Mouse (Mus musculus): ENCODE measurements around the gene Acat3.
"Not testable (repeated sequence)": the region's sequence is repeated elsewhere in the genome, so short reads cannot be mapped to it uniquely, and the experiment has no call there.

Acat3 gene

DNA sequence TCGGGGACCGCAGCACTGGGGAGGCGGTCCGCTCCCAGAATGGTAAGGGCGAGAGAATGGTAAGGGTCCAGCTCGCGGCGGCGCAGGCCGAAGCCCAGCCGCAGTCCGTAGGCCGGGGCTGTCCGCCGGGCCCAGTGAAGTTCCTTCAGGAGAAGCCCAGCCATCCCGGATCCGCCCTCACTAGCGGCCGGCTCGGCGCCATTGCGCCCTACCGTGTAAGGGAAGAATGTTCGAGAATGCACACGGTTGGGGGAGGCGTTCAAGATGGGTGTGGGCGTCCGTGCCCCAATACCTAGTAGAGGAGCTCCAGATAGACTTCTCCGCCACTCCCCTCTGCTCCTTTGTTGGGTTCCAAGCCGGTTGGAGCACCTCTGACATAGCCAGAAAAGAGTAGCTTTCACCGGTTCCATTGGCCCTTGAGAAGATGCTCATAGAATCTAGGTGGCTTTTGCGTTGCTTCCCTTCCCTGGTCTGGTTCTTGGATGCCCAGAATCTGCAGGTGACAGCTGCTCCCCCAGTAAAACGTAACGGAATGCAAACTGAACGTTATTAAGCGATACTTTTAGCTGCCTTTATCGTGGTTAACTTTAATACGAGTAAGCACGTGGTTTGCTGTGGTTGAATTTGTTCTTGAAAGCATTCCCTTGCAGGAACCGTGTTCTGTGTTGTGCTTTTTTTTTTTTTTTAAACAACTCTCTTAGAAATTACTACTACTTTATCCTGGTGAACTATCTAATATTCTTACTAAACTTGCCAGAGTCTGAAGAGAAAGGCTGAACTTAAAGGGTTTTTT, 23.6 kb downstream of the Acat3 start:
- DNase-seq (ENCODE audit: low read depth, low spot score) = no peak

DNA sequence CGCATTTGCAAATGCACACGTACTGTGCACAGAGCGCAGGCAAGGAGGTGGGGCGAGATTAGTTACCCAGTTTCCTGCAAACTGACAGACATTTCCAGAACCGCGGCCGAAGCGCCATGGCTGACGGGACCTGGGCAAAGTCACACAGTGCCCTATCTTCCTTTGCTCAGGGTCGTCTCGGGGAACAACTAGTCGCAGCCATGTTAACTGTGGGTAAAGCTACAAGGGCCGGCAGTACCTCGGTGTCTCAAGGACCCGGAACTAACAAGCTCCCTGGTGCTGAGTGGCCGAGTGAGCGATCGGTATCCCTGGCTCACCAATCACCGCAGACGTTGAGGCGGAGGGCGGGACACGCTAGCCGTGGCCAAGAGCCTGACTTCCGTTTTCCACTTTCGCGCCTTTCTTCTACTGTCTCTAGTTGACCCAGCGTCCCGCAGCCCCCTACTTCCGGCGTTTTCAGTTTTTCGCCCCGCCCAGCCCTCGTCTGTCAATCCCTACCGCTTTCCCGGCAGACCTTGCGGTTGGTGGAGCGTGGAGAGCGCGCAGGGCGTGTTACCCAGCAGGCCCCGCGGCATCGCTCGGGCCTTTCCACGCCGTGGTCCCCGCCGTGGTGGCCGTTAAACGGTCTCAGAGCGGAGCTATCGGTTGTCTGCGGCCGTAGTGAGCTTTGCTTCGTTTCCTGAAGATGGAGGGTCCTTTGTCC, 24.4 kb downstream of the Acat3 start, which contains the start of gene Mrpl18:
Mrpl18 (minus strand) TSS at position 465 of the 703 bp plus-strand sequence.
- peak; percentile 100 for DNase-seq (ENCODE audit: low read depth, low spot score)

DNA sequence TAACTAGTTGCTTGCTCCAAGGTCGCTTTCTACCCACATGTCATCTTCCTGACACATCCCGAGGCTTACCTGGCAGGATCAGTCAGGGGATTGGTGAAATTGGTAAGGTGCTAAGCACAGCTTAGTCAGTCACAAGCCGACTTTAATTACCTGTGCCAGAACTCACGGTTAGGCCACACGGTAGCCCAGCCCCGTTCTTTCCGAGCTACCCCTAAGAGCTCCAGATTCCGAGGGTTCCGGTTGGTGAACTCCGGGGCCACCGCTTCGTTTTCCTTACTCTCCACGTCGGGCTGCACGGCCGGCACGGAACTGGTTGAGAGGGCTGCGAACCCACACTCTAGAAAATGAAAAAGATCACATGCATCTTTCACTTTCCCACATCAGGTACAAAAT, 24.9 kb downstream of the Acat3 start, which contains the start of gene Tcp1:
Tcp1 (plus strand) TSS at position 214 of the 393 bp plus-strand sequence.
- peak; percentile 55 for DNase-seq (ENCODE audit: low read depth, low spot score)

DNA sequence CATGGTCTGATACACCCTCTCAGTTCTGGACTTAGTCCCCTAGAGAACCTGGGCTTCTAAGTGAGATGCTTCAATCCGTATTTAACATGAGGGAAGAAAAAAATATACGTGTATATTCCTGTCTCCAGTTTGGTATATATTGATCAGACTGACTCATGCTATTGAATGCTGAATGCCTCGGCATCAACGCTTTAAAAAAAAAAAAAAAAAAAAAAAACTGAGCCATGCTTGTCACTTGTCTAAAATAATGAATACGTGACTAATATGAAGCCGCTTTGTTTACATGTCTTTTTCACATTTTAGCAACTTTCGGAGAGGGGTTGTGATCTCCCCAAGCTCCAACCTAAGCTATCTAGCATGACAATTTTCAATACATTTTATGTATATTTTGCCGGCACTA, 30.0 kb downstream of the Acat3 start:
- no peak for DNase-seq (ENCODE audit: low read depth, low spot score)

DNA sequence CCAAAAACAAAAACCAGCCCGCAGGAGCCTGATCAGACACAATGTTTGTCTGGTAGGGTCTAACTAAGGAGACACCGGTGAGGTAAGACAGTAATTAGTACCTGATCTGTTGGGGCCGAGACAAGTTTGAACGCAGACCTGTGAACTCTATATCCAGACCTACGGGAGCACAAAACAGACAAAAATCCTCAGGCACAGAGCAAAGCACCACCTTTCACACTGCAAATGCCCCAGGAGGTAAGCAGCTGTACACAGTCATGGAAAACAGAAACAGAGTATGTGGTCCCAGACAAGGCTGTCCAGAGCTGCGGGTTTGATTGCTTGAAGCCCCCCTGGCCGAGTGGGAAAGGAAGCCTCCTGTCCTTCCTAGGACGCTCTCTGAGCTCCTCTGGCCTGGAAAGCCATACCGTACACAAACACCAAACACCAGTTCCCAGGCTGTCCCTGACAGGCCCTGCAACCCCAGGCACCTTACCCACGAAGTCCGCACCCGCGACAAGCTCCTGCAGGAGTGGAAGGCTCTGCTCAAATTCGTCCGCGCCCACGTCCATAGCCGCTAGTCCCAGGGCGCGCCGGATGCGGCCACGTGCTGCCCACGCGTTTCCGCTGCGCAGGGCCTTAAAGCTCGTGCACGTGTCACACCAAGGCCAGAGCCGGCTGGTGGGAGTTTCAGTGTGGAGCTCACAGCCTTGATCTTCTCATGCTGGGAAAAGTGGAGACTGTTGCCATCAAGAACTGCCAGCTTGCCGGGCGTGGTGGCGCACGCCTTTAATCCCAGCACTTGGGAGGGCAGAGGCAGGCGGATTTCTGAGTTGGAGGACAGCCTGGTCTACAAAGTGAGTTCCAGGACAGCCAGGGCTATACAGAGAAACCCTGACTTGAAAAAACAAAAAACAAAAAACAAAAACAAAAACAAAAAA, 30.8 kb downstream of the Acat3 start, which contains the start of gene Pnldc1:
Pnldc1 (minus strand) TSS at position 870 of the 920 bp plus-strand sequence.
- DNase-seq (ENCODE audit: low read depth, low spot score) = no peak

DNA sequence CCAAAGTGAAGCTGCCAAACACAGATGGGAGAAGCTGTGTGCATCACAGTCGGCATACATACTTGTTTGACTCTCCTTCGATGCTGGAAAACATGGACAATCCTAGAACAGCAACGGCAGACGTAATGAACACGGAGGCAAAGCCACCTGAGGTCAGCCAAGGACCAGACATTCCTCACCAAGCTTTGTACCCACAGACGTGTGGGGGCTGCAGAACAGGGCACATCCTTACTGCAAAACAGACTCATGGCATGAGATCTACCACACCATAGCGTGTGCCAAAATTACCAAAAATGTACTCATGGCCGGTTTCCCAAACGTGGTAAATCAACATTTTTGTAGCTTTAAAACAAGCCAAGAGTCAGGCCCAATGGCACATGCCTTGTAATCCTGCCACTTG, 34.0 kb downstream of the Acat3 start:
- no peak for DNase-seq (ENCODE audit: low read depth, low spot score)

DNA sequence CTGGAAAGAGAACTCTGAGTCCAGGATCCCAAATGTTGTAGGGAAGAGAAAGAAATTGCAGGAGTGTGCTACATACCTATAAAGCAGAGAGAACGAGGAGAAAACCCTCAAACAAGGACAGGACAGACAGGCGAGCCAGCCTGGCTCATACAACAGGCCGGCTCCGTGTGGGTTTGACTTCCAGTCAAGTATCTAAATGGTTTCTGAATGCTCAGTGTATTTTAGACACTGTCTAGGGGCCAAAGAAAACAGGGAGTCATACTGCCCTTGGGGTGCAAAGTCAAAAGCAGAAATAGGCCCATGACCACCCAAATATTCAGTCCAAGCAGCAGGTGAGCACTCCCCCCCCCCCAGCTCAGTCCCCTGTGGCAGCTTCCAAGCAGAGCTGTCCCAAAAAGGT, 34.6 kb downstream of the Acat3 start:
- no peak for DNase-seq (ENCODE audit: low read depth, low spot score)

DNA sequence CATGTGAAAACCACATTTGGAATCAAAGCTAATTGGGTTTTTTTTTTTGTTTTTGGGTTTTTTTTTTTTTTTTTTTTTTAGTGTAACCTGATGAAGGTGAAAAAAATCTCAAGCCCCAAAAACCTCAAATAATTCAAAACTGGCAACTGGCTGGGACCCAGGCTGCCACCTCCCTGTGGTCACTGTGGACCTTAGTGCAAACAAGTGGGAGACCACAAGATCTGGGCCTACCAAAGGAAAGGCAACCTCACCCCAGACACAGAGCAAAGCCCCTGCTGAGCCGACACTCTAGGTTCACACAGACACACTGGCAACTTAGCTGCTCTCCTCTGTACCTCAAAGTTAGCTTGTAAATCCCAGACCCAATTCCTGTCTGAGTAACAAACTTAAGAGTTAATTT, 36.1 kb downstream of the Acat3 start:
- no peak for DNase-seq (ENCODE audit: low read depth, low spot score)

DNA sequence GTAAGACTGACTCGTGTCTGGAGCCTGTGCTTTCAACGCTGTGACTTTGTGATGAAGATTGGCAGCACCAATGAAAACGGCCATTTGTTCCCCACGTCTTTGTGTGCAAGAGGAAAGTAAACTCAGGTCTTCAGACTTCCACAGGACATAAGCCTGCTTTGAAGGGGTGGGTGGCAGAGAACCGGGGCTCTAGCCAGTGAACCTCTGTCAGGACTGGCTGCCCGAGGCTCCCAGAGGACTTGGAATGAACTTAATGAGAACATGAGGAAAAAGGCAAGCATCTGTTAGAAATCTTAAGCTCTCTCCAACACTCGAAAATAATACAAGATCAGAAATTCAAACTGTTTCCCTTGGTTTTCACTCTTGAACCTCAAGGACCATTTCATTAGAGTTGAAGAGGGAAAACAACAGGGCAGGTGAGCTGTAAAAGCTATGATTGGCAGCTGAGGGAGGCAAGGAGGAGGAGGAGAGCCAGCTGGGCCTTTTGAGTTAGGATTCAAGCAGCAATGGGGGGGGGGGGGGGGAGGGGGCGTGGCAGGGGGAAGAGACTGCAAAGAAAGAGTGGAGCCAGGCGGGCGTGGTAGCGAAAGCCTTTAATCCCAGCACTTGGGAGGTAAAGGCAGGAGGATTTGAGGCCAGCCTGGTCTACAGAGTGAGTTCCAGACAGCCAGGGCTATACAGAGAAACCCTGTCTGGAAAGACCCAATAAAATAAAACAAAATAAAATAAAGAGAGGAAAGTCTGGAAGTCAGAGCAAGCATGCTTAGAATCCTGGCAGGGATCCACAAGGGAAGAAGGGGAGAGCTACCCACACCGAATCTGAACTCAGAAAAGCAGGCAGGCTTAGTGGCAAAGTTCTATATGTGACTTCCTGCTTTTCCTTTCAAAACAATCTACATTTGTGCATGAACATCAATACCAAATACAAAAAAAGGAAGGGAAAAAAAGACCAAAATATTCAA, 36.7 kb downstream of the Acat3 start:
- no peak for DNase-seq (ENCODE audit: low read depth, low spot score)

DNA sequence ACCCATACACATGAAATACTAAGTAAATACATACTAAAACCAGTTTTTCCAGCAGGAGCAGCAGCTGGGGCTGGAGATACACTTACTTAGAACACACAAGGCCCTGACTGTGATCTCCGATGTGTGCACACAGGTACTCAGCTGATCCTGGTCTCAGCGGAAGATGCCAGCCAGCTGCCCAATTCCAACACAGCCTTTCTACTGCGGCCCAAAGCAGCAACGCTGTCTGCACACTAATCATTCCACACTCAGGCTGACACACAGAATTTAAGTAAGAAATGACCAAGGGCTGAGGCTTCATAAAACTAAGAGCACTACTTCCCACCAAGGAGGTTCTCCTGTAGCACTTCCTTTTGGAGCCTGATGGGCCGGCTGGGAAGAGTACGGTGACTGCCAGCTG, 38.1 kb downstream of the Acat3 start:
- no peak for DNase-seq (ENCODE audit: low read depth, low spot score)

DNA sequence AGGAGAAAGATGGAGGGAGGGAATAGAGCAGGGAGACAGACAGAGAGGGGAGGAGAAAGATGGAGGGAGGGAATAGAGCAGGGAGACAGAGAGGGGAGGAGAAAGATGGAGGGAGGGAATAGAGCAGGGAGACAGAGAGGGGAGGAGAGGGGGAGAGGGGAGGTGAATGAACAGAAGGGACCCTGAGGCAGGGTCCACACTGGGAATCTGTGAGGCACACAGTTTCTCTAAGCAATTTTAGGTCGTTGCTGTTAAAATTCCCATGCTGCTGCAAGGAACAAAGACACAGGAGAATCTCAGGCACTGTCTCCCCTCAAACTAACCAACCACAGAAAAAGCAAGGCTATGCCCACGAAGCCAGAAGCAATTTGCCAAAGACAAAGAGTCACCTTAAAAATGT, 41.8 kb downstream of the Acat3 start:
- DNase-seq (ENCODE audit: low read depth, low spot score) = not testable (repeated sequence)

DNA sequence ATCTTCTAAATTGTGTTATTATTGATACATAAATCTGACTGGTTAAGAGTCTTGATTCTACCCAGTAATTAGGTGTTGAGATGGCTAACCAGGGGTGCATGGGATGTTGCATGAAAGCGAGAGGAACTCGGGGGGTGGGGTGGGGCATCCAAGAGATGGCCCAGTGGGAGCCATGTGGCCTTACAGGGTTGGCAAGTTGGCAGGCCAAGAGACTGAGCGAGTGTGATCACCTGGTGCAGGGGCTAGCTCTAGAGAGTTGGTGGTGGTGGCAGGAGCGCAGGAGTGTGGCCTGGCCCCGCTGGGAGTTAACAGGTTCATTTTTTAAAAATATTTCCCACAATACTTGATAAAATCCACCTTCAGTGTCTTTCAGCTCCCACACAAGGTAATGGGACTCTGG, 42.7 kb downstream of the Acat3 start:
- no peak for DNase-seq (ENCODE audit: low read depth, low spot score)

DNA sequence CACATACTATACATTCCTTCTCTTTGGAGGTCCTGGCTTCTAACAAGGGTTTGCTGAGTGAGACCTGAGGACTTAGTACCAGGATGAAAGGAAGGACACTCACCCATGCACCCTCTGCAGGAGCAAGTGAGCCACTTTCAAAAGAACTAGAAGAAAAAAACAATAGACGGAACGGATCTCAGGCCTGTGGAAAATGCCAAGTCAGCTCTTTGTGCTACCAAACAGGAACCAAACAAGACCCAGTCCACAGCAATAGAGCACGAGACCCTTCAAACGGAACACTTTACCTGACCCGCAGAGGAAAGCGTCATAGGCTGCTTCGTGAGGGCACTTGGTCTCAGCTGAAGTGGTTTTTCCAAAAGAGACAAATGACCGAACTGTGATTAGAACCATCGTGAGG, 48.4 kb downstream of the Acat3 start:
- DNase-seq (ENCODE audit: low read depth, low spot score) = no peak

DNA sequence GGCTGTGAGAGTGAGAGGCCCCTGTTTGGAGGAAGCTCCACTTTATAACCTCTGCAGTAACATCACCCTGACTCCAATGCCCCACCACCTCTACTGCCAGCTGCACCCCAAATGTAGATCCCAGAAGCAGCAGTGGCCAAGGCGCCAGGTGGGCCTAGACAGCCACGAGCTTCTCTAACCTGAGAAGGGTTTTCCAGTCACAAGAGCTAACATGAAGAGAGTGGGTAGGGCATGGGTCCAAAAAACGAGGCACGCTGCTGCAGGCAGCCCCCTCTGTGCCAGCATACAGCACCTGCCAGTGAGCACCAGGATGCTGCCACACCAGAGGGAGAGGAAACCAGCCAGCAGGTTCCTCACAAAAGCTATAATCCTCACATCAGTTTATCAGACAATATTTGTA, 49.3 kb downstream of the Acat3 start:
- DNase-seq (ENCODE audit: low read depth, low spot score) = no peak

DNA sequence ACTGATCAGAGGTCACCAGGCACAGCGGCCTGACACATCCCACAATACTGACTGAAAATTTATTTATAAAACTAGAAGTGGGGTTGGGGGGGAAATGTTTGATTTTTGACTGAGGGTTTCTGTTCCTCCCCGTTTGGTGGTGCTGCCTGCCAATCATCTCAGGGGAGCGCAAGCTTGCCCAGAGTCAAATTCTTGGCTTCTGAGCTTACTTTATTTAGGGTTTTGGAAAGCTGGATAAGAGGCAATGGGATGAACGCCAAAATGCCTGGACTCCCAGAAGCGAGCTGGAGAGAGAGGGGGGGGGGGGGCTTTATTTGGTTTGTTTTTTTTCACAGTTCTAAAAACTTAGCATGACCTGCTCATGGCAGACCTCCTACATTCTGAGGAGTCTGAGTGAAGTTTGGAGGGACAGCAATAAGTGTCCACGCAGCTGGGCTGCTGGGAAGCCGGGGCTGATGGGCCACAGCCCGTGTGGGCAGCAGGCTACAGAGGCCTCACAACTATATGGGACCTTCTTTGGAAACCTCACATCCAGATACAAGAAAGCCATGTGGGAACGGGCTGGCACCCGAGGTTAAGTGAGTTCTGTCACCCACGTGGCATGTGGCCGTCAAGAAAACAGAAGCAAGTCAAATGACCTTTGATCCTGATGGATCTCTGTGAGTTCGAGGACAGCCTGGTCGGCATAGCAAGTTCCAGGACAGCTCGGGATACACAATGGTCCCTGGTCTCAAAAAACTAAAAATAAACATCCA, 53.2 kb downstream of the Acat3 start:
- no peak for DNase-seq (ENCODE audit: low read depth, low spot score)

DNA sequence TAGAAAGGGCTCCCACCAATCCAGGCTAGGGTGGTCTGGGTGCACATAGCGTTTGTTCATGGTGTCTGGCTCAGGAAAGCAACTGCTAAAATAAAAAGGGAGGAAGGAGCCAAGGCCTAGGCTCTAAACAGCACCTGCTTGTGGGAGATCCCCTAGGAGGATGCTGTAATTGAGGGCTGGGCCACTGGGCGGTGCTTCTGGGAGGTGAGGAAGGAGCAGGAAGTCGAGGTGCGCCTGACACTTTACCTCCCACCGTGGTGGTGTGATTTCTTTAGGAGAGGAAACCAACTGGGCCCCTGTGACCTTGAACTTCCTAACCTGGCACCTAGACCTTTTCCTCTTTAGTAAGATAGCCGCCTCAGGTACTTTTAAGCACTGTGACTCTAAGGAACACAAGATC, 53.8 kb downstream of the Acat3 start:
- peak; percentile 70 for DNase-seq (ENCODE audit: low read depth, low spot score)

DNA sequence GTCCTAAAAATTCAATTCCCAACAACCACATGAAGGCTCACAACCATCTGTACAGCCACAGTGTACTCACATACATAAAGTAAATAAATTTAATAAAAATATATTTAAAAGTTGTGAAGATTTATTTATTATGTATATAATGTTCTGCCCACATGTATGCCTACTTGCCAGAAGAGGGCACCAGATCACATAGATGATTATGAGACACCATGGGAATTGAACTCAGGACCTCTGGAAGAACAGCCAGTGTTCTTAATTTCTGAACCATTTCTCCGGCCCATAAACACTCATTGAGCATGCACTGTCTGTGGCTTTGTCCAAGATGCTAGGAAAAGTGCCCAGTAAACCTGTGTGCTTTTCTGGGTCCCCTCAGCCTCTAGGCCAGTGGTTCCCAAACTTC, 59.2 kb downstream of the Acat3 start:
- DNase-seq (ENCODE audit: low read depth, low spot score) = no peak

DNA sequence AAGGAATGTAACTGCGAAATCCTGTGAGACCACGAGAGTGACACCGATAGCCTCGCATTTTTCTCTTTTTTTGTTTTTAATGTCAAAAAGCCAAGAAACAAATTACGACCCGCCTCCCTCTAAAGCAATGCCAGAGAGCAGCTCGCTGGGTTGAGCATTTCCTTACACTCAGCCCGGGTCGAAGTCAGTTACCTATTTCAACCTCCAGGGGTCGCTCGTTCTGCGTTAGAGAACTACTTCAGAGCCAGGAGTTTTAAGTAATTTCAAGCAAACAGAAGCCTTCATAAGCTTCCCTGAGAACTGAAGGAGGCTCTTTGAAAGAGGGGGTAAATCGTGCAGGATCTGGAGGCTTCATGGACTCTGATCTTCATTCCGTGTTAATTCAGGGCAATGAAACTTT, 60.2 kb downstream of the Acat3 start:
- peak; percentile 82 for DNase-seq (ENCODE audit: low read depth, low spot score)

DNA sequence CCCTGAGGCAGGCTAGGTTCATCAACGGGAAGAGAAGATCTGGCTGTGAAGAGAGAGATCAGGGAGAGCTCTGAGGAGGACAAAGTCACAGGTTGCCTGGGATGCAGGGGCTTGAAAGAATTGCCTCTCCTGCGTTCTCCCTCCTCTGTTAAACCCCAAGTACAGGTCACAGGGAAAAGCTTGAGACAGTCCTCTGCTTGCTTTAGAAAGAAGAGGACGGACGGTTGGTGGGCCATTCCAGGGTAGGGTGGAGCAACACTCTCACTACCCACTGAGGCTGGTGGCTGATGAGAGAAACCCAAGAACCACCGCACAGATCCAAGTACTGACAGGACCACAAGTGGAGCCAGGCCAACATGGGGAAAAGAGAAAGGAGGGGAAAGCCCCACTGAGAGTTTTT, 64.7 kb downstream of the Acat3 start, which contains the start of gene Mrgprh:
Mrgprh (plus strand) TSS at position 301 of the 400 bp plus-strand sequence.
- no peak for DNase-seq (ENCODE audit: low read depth, low spot score)
